Mouse (Mus musculus) spleen, postnatal 0 days (tissue): ENCODE measurements around the gene Pramel3. TPM values are rescaled to one million over a fixed set of nuclear protein-coding genes. Genes with fewer than 3 reads are reported as not detected.

ENCODE experiments used
- polyA plus RNA-seq: library from polyadenylated mRNA; unstranded; fragments of >200 nt; fragmentation: Nextera tagmentation; extraction: Ambion mirVana; gene quantifications from 2 replicates; pipeline ENCODE4 v1.2.1, GENCODE M21; 2015

The Pramel3 gene
- polyA plus RNA-seq: not detected in 2 replicates

GRCm38 (mm10) chrX:135302007-135302406 is at the start of gene Pramel3:
Pramel3 (plus strand) TSS chrX:135302307.

Other genes with a start within 250 kb of the Pramel3 start
- not detected in 2 replicates for gene Gm15023, start 124.7 kb upstream of the Pramel3 start, polyA plus RNA-seq
- not detected in 2 replicates for gene Tceal6, start 91.6 kb upstream of the Pramel3 start, polyA plus RNA-seq
- gene Gm5128, start 71.0 kb downstream of the Pramel3 start, polyA plus RNA-seq: not detected in 2 replicates
- gene Gm7903, start 131.5 kb downstream of the Pramel3 start, polyA plus RNA-seq: not detected in 2 replicates
- gene AV320801, start 192.3 kb downstream of the Pramel3 start, polyA plus RNA-seq: not detected in 2 replicates